Comparison of ENCODE assay signal across 8 mouse cellular contexts in genomic region chr2:69135661-69136576, GRCm38 (mm10). TPM values are rescaled to one million over a fixed set of nuclear protein-coding genes. Genes with fewer than 3 reads are reported as not detected.
DNase-seq lines count a peak whose midpoint lies in the region; ATAC-seq and TF ChIP-seq lines count a peak whose summit lies in the region.

Nostrin (plus strand) TSS chr2:69135800.

- H3K9me3 ChIP-seq in hindbrain, embryonic 10.5 days = no peaks in the 10 kb centered on the region
- no peaks in the 10 kb centered on the region for H3K9me3 ChIP-seq in hindbrain, embryonic 13.5 days
- 0 out of 2 replicates have a peak, but pooled peaks cover 4% of the 10 kb centered on the region for H3K9me3 ChIP-seq in hindbrain, postnatal 0 days (ENCODE audit: low read length)

- no peak for DNase-seq in hindbrain, embryonic 10.5 days (ENCODE audit: low spot score)
- peak; percentile 74 for DNase-seq in heart, adult 8-10 months (ENCODE audit: low spot score)
- DNase-seq in kidney, postnatal 10 days = peak; percentile 52
- no peak for DNase-seq in hindbrain, postnatal 0 days (ENCODE audit: low spot score)
- no peak for DNase-seq in cerebellum, postnatal 25 days

- H3K79me2 ChIP-seq in macrophage (ENCODE audit: inconsistent target) = peaks cover 22% of the 10 kb centered on the region

- ATAC-seq in hindbrain, embryonic 13.5 days (ENCODE audit: low FRiP score) = no peak
- no peak for ATAC-seq in megakaryocyte-erythroid progenitor cell, adult 5-6 weeks (replicated peaks; ENCODE audit: low FRiP score, low TSS enrichment, poor library complexity, severe bottlenecking)
- ATAC-seq in hindbrain, postnatal 0 days = no peak

- WGBS in hindbrain, embryonic 10.5 days = 80% methylated on average over 15 of the region's 15 CpGs
- WGBS in hindbrain, embryonic 13.5 days = 81% methylated on average over 15 of the region's 15 CpGs
- 6% methylated on average over 15 of the region's 15 CpGs for WGBS in macrophage (ENCODE audit: missing documents)
- WGBS in hindbrain, postnatal 0 days = 79% methylated on average over 15 of the region's 15 CpGs

- H3K27ac ChIP-seq in hindbrain, embryonic 10.5 days = 0 out of 2 replicates have a peak within 1 kb of the TSS, but pooled peaks have one; percentile 14
- H3K27ac ChIP-seq in hindbrain, embryonic 13.5 days = no peak within 1 kb of the TSS
- H3K27ac ChIP-seq in macrophage = peak within 1 kb of the TSS; percentile 42
- H3K27ac ChIP-seq in hindbrain, postnatal 0 days = no peak within 1 kb of the TSS

- TF ChIP-seq CTCF in hindbrain, postnatal 0 days (IDR thresholded peaks at IDR 0.05; ENCODE audit: low read depth) = no peak

- peaks cover 21% of the 10 kb centered on the region for H3K4me1 ChIP-seq in hindbrain, embryonic 10.5 days (replicated peaks)
- H3K4me1 ChIP-seq in hindbrain, embryonic 13.5 days (replicated peaks) = no peaks in the 10 kb centered on the region
- H3K4me1 ChIP-seq in hindbrain, postnatal 0 days (ENCODE audit: insufficient read depth, low read length) = no peaks in the 10 kb centered on the region

- no peaks in the 10 kb centered on the region for H3K27me3 ChIP-seq in hindbrain, embryonic 10.5 days (ENCODE audit: insufficient read depth, poor library complexity, severe bottlenecking)
- 0 out of 2 replicates have a peak, but pooled peaks cover 2% of the 10 kb centered on the region for H3K27me3 ChIP-seq in hindbrain, embryonic 13.5 days
- H3K27me3 ChIP-seq in hindbrain, postnatal 0 days (ENCODE audit: insufficient read depth, low read length) = no peaks in the 10 kb centered on the region

- no peak within 1 kb of the TSS for H3K4me3 ChIP-seq in hindbrain, embryonic 10.5 days
- H3K4me3 ChIP-seq in hindbrain, embryonic 13.5 days = no peak within 1 kb of the TSS
- H3K4me3 ChIP-seq in macrophage (ENCODE audit: inconsistent target) = peak within 1 kb of the TSS; percentile 62
- H3K4me3 ChIP-seq in hindbrain, postnatal 0 days (ENCODE audit: low read length) = no peak within 1 kb of the TSS

- H3K9ac ChIP-seq in hindbrain, embryonic 13.5 days = no peak within 1 kb of the TSS
- H3K9ac ChIP-seq in hindbrain, postnatal 0 days (replicated peaks; ENCODE audit: low read length) = no peak within 1 kb of the TSS

- no peaks in the 10 kb centered on the region for H3K36me3 ChIP-seq in hindbrain, embryonic 10.5 days
- H3K36me3 ChIP-seq in hindbrain, embryonic 13.5 days = no peaks in the 10 kb centered on the region
- H3K36me3 ChIP-seq in macrophage (ENCODE audit: inconsistent target) = no peaks in the 10 kb centered on the region
- H3K36me3 ChIP-seq in hindbrain, postnatal 0 days (ENCODE audit: insufficient read depth, low read length) = no peaks in the 10 kb centered on the region

- H3K4me2 ChIP-seq in hindbrain, embryonic 13.5 days = no peak within 1 kb of the TSS
- H3K4me2 ChIP-seq in hindbrain, postnatal 0 days (ENCODE audit: low read depth, low read length) = no peak within 1 kb of the TSS

RNA-seq across cellular contexts. Expression of gene Nostrin, which starts in this region (rescaled TPM):
- 0.41 and 0.75 TPM in 2 replicates for polyA plus RNA-seq in hindbrain, embryonic 10.5 days (2016; fragmentation: Nextera tagmentation; extraction: Ambion mirVana)
- 0.71 and 1.1 TPM in 2 replicates for polyA plus RNA-seq in hindbrain, embryonic 13.5 days (2015; fragmentation: Nextera tagmentation; extraction: Ambion mirVana)
- total RNA-seq in heart, adult 8-10 months (2022) = 1 to 10 TPM; 3.7 to 4.8 (median 4.2) TPM
- total RNA-seq in macrophage (2018; cell fraction: chromatin; rRNA removed) = 10 to 100 TPM in 20 of 26 experiments, 1 to 10 TPM in 6; 6.0 to 39.1 (median 18.0) TPM
- total RNA-seq in macrophage (2018; cell fraction: cytosol; rRNA removed) = 10 to 100 TPM; 16.6 to 30.5 (median 22.5) TPM
- 10 to 100 TPM in 18 of 26 experiments, 1 to 10 TPM in 8; 6.1 to 23.4 (median 12.8) TPM for total RNA-seq in macrophage (2018; cell fraction: nucleus; rRNA removed)
- polyA plus RNA-seq in macrophage (2018) = 14.8 to 24.1 TPM (median 19.4 TPM) in 3 replicates
- not detected in 2 replicates for total RNA-seq in megakaryocyte-erythroid progenitor cell, adult 5-6 weeks (2014; fragmentation: Nextera tagmentation)
- total RNA-seq in megakaryocyte-erythroid progenitor cell, adult 5-6 weeks (2017) = not detected in 2 replicates
- total RNA-seq in hindbrain, postnatal 0 days (2014; rRNA removed) = 1.9 and 4.5 TPM in 2 replicates
- 2.3 and 2.5 TPM in 2 replicates for polyA plus RNA-seq in hindbrain, postnatal 0 days (2015; fragmentation: Nextera tagmentation; extraction: Ambion mirVana)

Comparison
In these comparisons a context has a peak if more than half of its experiments do, and no peak if none do; other contexts are left out.
1. H3K27ac ChIP-seq: peak in hindbrain, embryonic 10.5 days (single experiment) and macrophage (single experiment); none in hindbrain, embryonic 13.5 days (single experiment) and hindbrain, postnatal 0 days (single experiment).
2. DNase-seq: peak in heart, adult 8-10 months (single experiment) and kidney, postnatal 10 days (single experiment); none in hindbrain, embryonic 10.5 days (single experiment), hindbrain, postnatal 0 days (single experiment) and cerebellum, postnatal 25 days (0 of 2).